Mouse (Mus musculus): ENCODE data around the gene Avpi1. TPM values are rescaled to one million over a fixed set of nuclear protein-coding genes. Genes with fewer than 3 reads are reported as not detected.

Gene Avpi1
- polyA plus RNA-seq, 1 experiment from 2014 or later, result 33.6 TPM

- no peak overlapping the region for H3K9ac ChIP-seq (ENCODE audit: low read length)
- no peak for ATAC-seq (replicated peaks; ENCODE audit: low FRiP score, low TSS enrichment, low read depth)
- WGBS, result 84% methylated on average over 15 of the region's 15 CpGs
Observed at GRCm38 (mm10) chr19:42138517-42139285, 9.8 kb upstream of the Avpi1 start.

GRCm38 (mm10) chr19:42137167-42137672, 8.4 kb upstream of the Avpi1 start:
- no peak for DNase-seq (ENCODE audit: low spot score)
- Histone ChIP-seq H3K9me3 (ENCODE audit: control insufficient read depth, low read length) (no peaks in the 10 kb centered on the region), H3K4me3 (ENCODE audit: low read depth, low read length) (no peak overlapping the region), H3K27me3 (replicated peaks; ENCODE audit: control insufficient read depth, insufficient read depth, low read length) (no peaks in the 10 kb centered on the region), H3K36me3 (ENCODE audit: control insufficient read depth, insufficient read depth, low read length) (no peaks in the 10 kb centered on the region), H3K4me1 (replicated peaks; ENCODE audit: control insufficient read depth, insufficient read depth, low read length) (no peaks in the 10 kb centered on the region), H3K4me2 (ENCODE audit: low read length) (no peak overlapping the region), H3K27ac (ENCODE audit: low read depth) (no peak overlapping the region), H3K9ac (ENCODE audit: low read length) (no peak overlapping the region)
- no peak for ATAC-seq (replicated peaks; ENCODE audit: low FRiP score, low TSS enrichment, low read depth)
- 92% methylated on average over 4 of the region's 4 CpGs for WGBS

More at GRCm38 (mm10) chr19:42138517-42139285, 9.8 kb upstream of the Avpi1 start:
- Histone ChIP-seq H3K27ac (ENCODE audit: low read depth) (no peak overlapping the region), H3K4me1 (replicated peaks; ENCODE audit: control insufficient read depth, insufficient read depth, low read length) (no peaks in the 10 kb centered on the region), H3K4me2 (ENCODE audit: low read length) (no peak overlapping the region), H3K27me3 (replicated peaks; ENCODE audit: control insufficient read depth, insufficient read depth, low read length) (no peaks in the 10 kb centered on the region), H3K4me3 (ENCODE audit: low read depth, low read length) (no peak overlapping the region), H3K9me3 (ENCODE audit: control insufficient read depth, low read length) (no peaks in the 10 kb centered on the region), H3K36me3 (ENCODE audit: control insufficient read depth, insufficient read depth, low read length) (no peaks in the 10 kb centered on the region)
- no peak for DNase-seq (ENCODE audit: low spot score)

GRCm38 (mm10) chr19:42136126-42136525, 7.3 kb upstream of the Avpi1 start:
- Histone ChIP-seq H3K9ac (ENCODE audit: low read length) (no peak overlapping the region), H3K27me3 (replicated peaks; ENCODE audit: control insufficient read depth, insufficient read depth, low read length) (no peaks in the 10 kb centered on the region), H3K4me3 (ENCODE audit: low read depth, low read length) (no peak overlapping the region), H3K27ac (ENCODE audit: low read depth) (no peak overlapping the region), H3K4me1 (replicated peaks; ENCODE audit: control insufficient read depth, insufficient read depth, low read length) (no peaks in the 10 kb centered on the region), H3K9me3 (ENCODE audit: control insufficient read depth, low read length) (no peaks in the 10 kb centered on the region), H3K4me2 (ENCODE audit: low read length) (no peak overlapping the region), H3K36me3 (ENCODE audit: control insufficient read depth, insufficient read depth, low read length) (no peaks in the 10 kb centered on the region)
- ATAC-seq (replicated peaks; ENCODE audit: low FRiP score, low TSS enrichment, low read depth) (no peak), DNase-seq (ENCODE audit: low spot score) (no peak)
- WGBS, result 35% methylated on average over 5 of the region's 5 CpGs

GRCm38 (mm10) chr19:42135070-42135469, 6.2 kb upstream of the Avpi1 start:
- H3K4me1 ChIP-seq (replicated peaks; ENCODE audit: control insufficient read depth, insufficient read depth, low read length), result no peaks in the 10 kb centered on the region

GRCm38 (mm10) chr19:42131101-42131500, 2.2 kb upstream of the Avpi1 start:
- ATAC-seq (replicated peaks; ENCODE audit: low FRiP score, low TSS enrichment, low read depth) (no peak), DNase-seq (ENCODE audit: low spot score) (no peak)
- WGBS, result 62% methylated on average over 5 of the region's 5 CpGs
- no peaks in the 10 kb centered on the region for H3K9me3 ChIP-seq (ENCODE audit: control insufficient read depth, low read length)
- no peak overlapping the region for H3K27ac ChIP-seq (ENCODE audit: low read depth)
- H3K4me2 ChIP-seq (ENCODE audit: low read length), result no peak overlapping the region
- no peak overlapping the region for H3K9ac ChIP-seq (ENCODE audit: low read length)
- no peaks in the 10 kb centered on the region for H3K27me3 ChIP-seq (replicated peaks; ENCODE audit: control insufficient read depth, insufficient read depth, low read length)
- H3K36me3 ChIP-seq (ENCODE audit: control insufficient read depth, insufficient read depth, low read length), result no peaks in the 10 kb centered on the region
- H3K4me1 ChIP-seq (replicated peaks; ENCODE audit: control insufficient read depth, insufficient read depth, low read length), result peaks cover 12% of the 10 kb centered on the region
- H3K4me3 ChIP-seq (ENCODE audit: low read depth, low read length), result no peak overlapping the region

More at GRCm38 (mm10) chr19:42135070-42135469, 6.2 kb upstream of the Avpi1 start:
- H3K4me3 ChIP-seq (ENCODE audit: low read depth, low read length), result no peak overlapping the region
- no peak overlapping the region for H3K4me2 ChIP-seq (ENCODE audit: low read length)
- H3K27me3 ChIP-seq (replicated peaks; ENCODE audit: control insufficient read depth, insufficient read depth, low read length), result no peaks in the 10 kb centered on the region
- DNase-seq (ENCODE audit: low spot score), result no peak
- H3K9me3 ChIP-seq (ENCODE audit: control insufficient read depth, low read length), result no peaks in the 10 kb centered on the region
- no peak overlapping the region for H3K27ac ChIP-seq (ENCODE audit: low read depth)
- H3K9ac ChIP-seq (ENCODE audit: low read length), result no peak overlapping the region
- no peak for ATAC-seq (replicated peaks; ENCODE audit: low FRiP score, low TSS enrichment, low read depth)
- H3K36me3 ChIP-seq (ENCODE audit: control insufficient read depth, insufficient read depth, low read length), result no peaks in the 10 kb centered on the region

GRCm38 (mm10) chr19:42130294-42130606, 1.4 kb upstream of the Avpi1 start:
- Histone ChIP-seq H3K4me3 (ENCODE audit: low read depth, low read length) (no peak overlapping the region), H3K27me3 (replicated peaks; ENCODE audit: control insufficient read depth, insufficient read depth, low read length) (no peaks in the 10 kb centered on the region), H3K9me3 (ENCODE audit: control insufficient read depth, low read length) (no peaks in the 10 kb centered on the region), H3K4me1 (replicated peaks; ENCODE audit: control insufficient read depth, insufficient read depth, low read length) (peaks cover 12% of the 10 kb centered on the region), H3K4me2 (ENCODE audit: low read length) (no peak overlapping the region), H3K27ac (ENCODE audit: low read depth) (no peak overlapping the region), H3K36me3 (ENCODE audit: control insufficient read depth, insufficient read depth, low read length) (no peaks in the 10 kb centered on the region), H3K9ac (ENCODE audit: low read length) (no peak overlapping the region)
- DNase-seq (ENCODE audit: low spot score) (no peak), ATAC-seq (replicated peaks; ENCODE audit: low FRiP score, low TSS enrichment, low read depth) (no peak)
- 65% methylated on average over 3 of the region's 3 CpGs for WGBS

GRCm38 (mm10) chr19:42129509-42130293, 842 bp upstream of the Avpi1 start:
- Histone ChIP-seq H3K27ac (ENCODE audit: low read depth) (peak overlapping the region; percentile 83), H3K27me3 (replicated peaks; ENCODE audit: control insufficient read depth, insufficient read depth, low read length) (no peaks in the 10 kb centered on the region), H3K4me1 (replicated peaks; ENCODE audit: control insufficient read depth, insufficient read depth, low read length) (peaks cover 12% of the 10 kb centered on the region), H3K9ac (ENCODE audit: low read length) (peak overlapping the region; percentile 25; the same call in 1 of the 2 replicates), H3K9me3 (ENCODE audit: control insufficient read depth, low read length) (no peaks in the 10 kb centered on the region), H3K36me3 (ENCODE audit: control insufficient read depth, insufficient read depth, low read length) (peaks cover 3% of the 10 kb centered on the region), H3K4me2 (ENCODE audit: low read length) (peak overlapping the region; percentile 99), H3K4me3 (ENCODE audit: low read depth, low read length) (peak overlapping the region; percentile 59)
- ATAC-seq (replicated peaks; ENCODE audit: low FRiP score, low TSS enrichment, low read depth) (peak; percentile 26), DNase-seq (ENCODE audit: low spot score) (no peak)
- 40% methylated on average over 14 of the region's 14 CpGs for WGBS

GRCm38 (mm10) chr19:42128052-42128740, 663 bp downstream of the Avpi1 start:
- 6% methylated on average over 23 of the region's 23 CpGs for WGBS
- Histone ChIP-seq H3K27me3 (replicated peaks; ENCODE audit: control insufficient read depth, insufficient read depth, low read length) (no peaks in the 10 kb centered on the region), H3K36me3 (ENCODE audit: control insufficient read depth, insufficient read depth, low read length) (peaks cover 18% of the 10 kb centered on the region), H3K27ac (ENCODE audit: low read depth) (peak overlapping the region; percentile 83), H3K9ac (ENCODE audit: low read length) (peak overlapping the region; percentile 76), H3K4me1 (replicated peaks; ENCODE audit: control insufficient read depth, insufficient read depth, low read length) (peaks cover 12% of the 10 kb centered on the region), H3K4me2 (ENCODE audit: low read length) (peak overlapping the region; percentile 99), H3K9me3 (ENCODE audit: control insufficient read depth, low read length) (no peaks in the 10 kb centered on the region), H3K4me3 (ENCODE audit: low read depth, low read length) (peak overlapping the region; percentile 59)
- no peak for DNase-seq (ENCODE audit: low spot score)
- peak; percentile 34; the same call in 1 of the 2 replicates for ATAC-seq (replicated peaks; ENCODE audit: low FRiP score, low TSS enrichment, low read depth)

Data from intestine, embryonic 14.5 days (tissue).